ENCODE assay signal across 21 mouse cellular contexts in the genomic region with DNA sequence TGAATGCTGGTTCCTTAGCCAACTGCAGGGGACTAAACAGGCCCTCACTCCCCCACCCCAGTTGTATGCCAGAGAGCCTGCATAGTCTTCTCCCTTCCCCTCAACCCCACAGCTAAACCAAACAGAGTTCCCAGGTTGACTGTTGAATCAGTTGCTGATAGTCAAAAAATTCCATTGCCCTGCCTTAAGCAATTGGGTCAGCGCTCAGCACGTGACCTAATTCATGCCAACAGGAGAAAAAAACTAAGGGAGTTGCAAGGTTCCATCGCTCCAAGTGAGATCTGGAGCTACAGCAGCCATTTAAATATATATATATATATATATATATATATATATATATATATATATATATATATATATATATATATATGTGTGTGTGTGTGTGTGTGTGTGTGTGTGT.
DNase-seq lines count a peak whose midpoint lies in the region; ATAC-seq and TF ChIP-seq lines count a peak whose summit lies in the region.
"Had no signal": no experiment of that assay in that cellular context is flagged by ENCODE, and none has a peak within 500 bp of the region (broad histone marks: within the 10 kb centered on the region; RNA-seq: fewer than 3 reads in every experiment).

No protein-coding gene starts in this region.

- H3K36me3 ChIP-seq in stomach, embryonic 14.5 days (ENCODE audit: control insufficient read depth, insufficient read depth, low read length) = no peaks in the 10 kb centered on the region
- H3K36me3 ChIP-seq in stomach, postnatal 0 days (ENCODE audit: control insufficient read depth, insufficient read depth, low read length) = no peaks in the 10 kb centered on the region
- H3K36me3 ChIP-seq: embryonic facial prominence, embryonic 13.5 days; G1E; heart, embryonic 13.5 days; hindbrain, embryonic 12.5 days had no signal

- no peak overlapping the region for H3K4me2 ChIP-seq in stomach, embryonic 14.5 days (replicated peaks; ENCODE audit: low read depth, low read length)
- no peak overlapping the region for H3K4me2 ChIP-seq in stomach, postnatal 0 days (replicated peaks; ENCODE audit: low read depth)
- H3K4me2 ChIP-seq: embryonic facial prominence, embryonic 13.5 days; forebrain, embryonic 13.5 days; heart, embryonic 13.5 days; hindbrain, embryonic 12.5 days had no signal

- no peak overlapping the region for H3K9ac ChIP-seq in stomach, embryonic 14.5 days (replicated peaks; ENCODE audit: low read depth, low read length)
- no peak overlapping the region for H3K9ac ChIP-seq in stomach, postnatal 0 days (ENCODE audit: low read length)
- H3K9ac ChIP-seq: embryonic facial prominence, embryonic 13.5 days; forebrain, embryonic 13.5 days; forebrain, postnatal 0 days; heart, embryonic 13.5 days; hindbrain, embryonic 12.5 days had no signal

- no peak for TF ChIP-seq EP300 in stomach, postnatal 0 days (optimal IDR thresholded peaks at IDR 0.05)

- H3K27ac ChIP-seq in stomach, embryonic 14.5 days (ENCODE audit: low read length) = no peak overlapping the region
- no peak overlapping the region for H3K27ac ChIP-seq in stomach, postnatal 0 days (replicated peaks)
- H3K27ac ChIP-seq: embryonic facial prominence, embryonic 13.5 days; forebrain, embryonic 13.5 days; heart, embryonic 13.5 days; hindbrain, embryonic 12.5 days had no signal

- no peaks in the 10 kb centered on the region for H3K9me3 ChIP-seq in stomach, embryonic 14.5 days (ENCODE audit: control insufficient read depth, low read depth, low read length)
- no peaks in the 10 kb centered on the region for H3K9me3 ChIP-seq in stomach, postnatal 0 days (ENCODE audit: control insufficient read depth, low read length)
- H3K9me3 ChIP-seq: forebrain, embryonic 13.5 days; heart, embryonic 13.5 days; hindbrain, embryonic 12.5 days had no signal

- H3K4me3 ChIP-seq in stomach, embryonic 14.5 days (ENCODE audit: low read depth, low read length) = no peak overlapping the region
- no peak overlapping the region for H3K4me3 ChIP-seq in stomach, postnatal 0 days (ENCODE audit: low read depth, low read length)
- H3K4me3 ChIP-seq: embryonic facial prominence, embryonic 13.5 days; forebrain, embryonic 13.5 days; heart, embryonic 13.5 days; hindbrain, embryonic 12.5 days had no signal

- peak; percentile 37; the same call in 1 of the 2 replicates for ATAC-seq in stomach, embryonic 14.5 days (ENCODE audit: insufficient number of reproducible peaks, insufficient read depth, low FRiP score, low read depth)
- no peak for ATAC-seq in stomach, postnatal 0 days (ENCODE audit: low FRiP score, low TSS enrichment)
- ATAC-seq in megakaryocyte, adult 5-6 weeks (ENCODE audit: poor library complexity, severe bottlenecking) = no peak
- ATAC-seq: CD4-positive, CD25-positive, alpha-beta regulatory T cell, adult 4 months; forebrain, embryonic 13.5 days; forebrain, postnatal 0 days; hindbrain, embryonic 16.5 days; inflammation-experienced regulatory T-cells, adult 6 months; intestine, postnatal 0 days had no signal

- no peak for TF ChIP-seq CTCF in stomach, postnatal 0 days (IDR thresholded peaks at IDR 0.05; ENCODE audit: low read depth)

- DNase-seq in cerebellum, adult 11-12 months = peak; percentile 39
- DNase-seq in cerebellum, postnatal 4 days (ENCODE audit: low spot score in 2 of 2) = no peak
- peak; percentile 46 to 66 for DNase-seq in cerebellum, postnatal 25 days
- no peak for DNase-seq in cerebellum, adult 8-10 months
- no peak for DNase-seq in stomach, postnatal 0 days (ENCODE audit: low spot score)
- DNase-seq: adrenal gland, adult 8-10 months; B cell, adult 2 months; forebrain, postnatal 0 days; gastrocnemius, postnatal 14 days; heart, postnatal 4 days had no signal

- no peaks in the 10 kb centered on the region for H3K27me3 ChIP-seq in stomach, embryonic 14.5 days (ENCODE audit: control insufficient read depth, insufficient read depth, low read length)
- no peaks in the 10 kb centered on the region for H3K27me3 ChIP-seq in stomach, postnatal 0 days (ENCODE audit: control insufficient read depth, insufficient read depth, low read length)
- H3K27me3 ChIP-seq: embryonic facial prominence, embryonic 13.5 days; forebrain, embryonic 13.5 days; heart, embryonic 13.5 days; hindbrain, embryonic 12.5 days had no signal

- no peaks in the 10 kb centered on the region for H3K4me1 ChIP-seq in stomach, embryonic 14.5 days (ENCODE audit: control insufficient read depth, insufficient read depth, low read length)
- no peaks in the 10 kb centered on the region for H3K4me1 ChIP-seq in stomach, postnatal 0 days (replicated peaks; ENCODE audit: control insufficient read depth, insufficient read depth)
- H3K4me1 ChIP-seq: heart, embryonic 13.5 days had no signal

- 72% methylated on average over 3 of the region's 3 CpGs for WGBS in stomach, embryonic 14.5 days
- WGBS in stomach, postnatal 0 days = 78% methylated on average over 3 of the region's 3 CpGs

Comparison
In these comparisons a context has a peak if more than half of its experiments do, and no peak if none do; other contexts are left out.
1. DNase-seq: peak in cerebellum, adult 11-12 months (single experiment) and cerebellum, postnatal 25 days (2 of 2); none in cerebellum, postnatal 4 days (0 of 2), cerebellum, adult 8-10 months (single experiment) and stomach, postnatal 0 days (single experiment).